Mouse (Mus musculus) stomach, embryonic 14.5 days (tissue): ENCODE data around the gene Shisa3. TPM values are rescaled to one million over a fixed set of nuclear protein-coding genes. Genes with fewer than 3 reads are reported as not detected.
A peak's percentile ranks its signal among the peaks of the same experiment; 100 is the strongest.

Source experiments
- ATAC-seq: fragments of 200-750 bp; cut with Nextera tagmentation; 2 replicates; pipeline ENCODE4 v1.8.0; 2017; ENCODE audit warnings: low read depth, moderate TSS enrichment; ENCODE audit not compliant: insufficient number of reproducible peaks, insufficient read depth, low FRiP score
- H3K27ac ChIP-seq: fragments of 300-500 bp; sonication (generic); 2 replicates; pipeline ENCODE4 v1.5.1; 2014; ENCODE audit warnings: mild to moderate bottlenecking, low read length, moderate library complexity, mixed read lengths
- H3K27me3 ChIP-seq: fragments of 300-500 bp; sonication (generic); 2 replicates; pipeline ENCODE4 v1.6.1; 2014; ENCODE audit warnings: low read length, control low read depth, mixed read lengths; ENCODE audit not compliant: control insufficient read depth, insufficient read depth
- H3K36me3 ChIP-seq: fragments of 300-500 bp; sonication (generic); 2 replicates; pipeline ENCODE4 v1.6.1; 2014; ENCODE audit warnings: mild to moderate bottlenecking, control low read depth, low read length, moderate library complexity, mixed read lengths; ENCODE audit not compliant: control insufficient read depth, insufficient read depth
- H3K4me1 ChIP-seq: fragments of 300-500 bp; sonication (generic); 2 replicates; pipeline ENCODE4 v1.6.1; 2014; ENCODE audit warnings: low read length, control low read depth, mixed read lengths; ENCODE audit not compliant: control insufficient read depth, insufficient read depth
- H3K4me2 ChIP-seq: fragments of 300-500 bp; sonication (generic); replicated peaks from 2 replicates; pipeline ENCODE4 v1.6.1; 2014; ENCODE audit warnings: low read depth, low read length, control low read depth
- H3K4me3 ChIP-seq: fragments of 300-500 bp; sonication (generic); 2 replicates; pipeline ENCODE4 v1.5.1; 2014; ENCODE audit warnings: low read depth, low read length, control low read depth
- H3K9ac ChIP-seq: fragments of 300-500 bp; sonication (generic); replicated peaks from 2 replicates; pipeline ENCODE4 v1.6.1; 2014; ENCODE audit warnings: low read depth, mild to moderate bottlenecking, control low read depth, low read length, moderate library complexity, mixed read lengths
- H3K9me3 ChIP-seq: fragments of 300-500 bp; sonication (generic); 2 replicates; pipeline ENCODE4 v1.6.1; 2016; ENCODE audit warnings: low read depth, low read length, control low read depth; ENCODE audit not compliant: control insufficient read depth
- WGBS: fragments of 180-500 bp; shearing (Covaris S2); extraction: QIAGEN DNeasy Blood & Tissue Kit; methylation state at CpG from one replicate; pipeline ENCODE4 v1.1.7; 2014; 5-methylcytosine and 5-hydroxymethylcytosine counted together
- polyA plus RNA-seq: library from polyadenylated mRNA; unstranded; fragments of >200 nt; fragmentation: Nextera tagmentation; extraction: Ambion mirVana; gene quantifications from 2 replicates; pipeline ENCODE4 v1.2.1, GENCODE M21; 2014

Shisa3 gene
- polyA plus RNA-seq, 1 experiment from 2014 or later = 28.7 TPM

- ATAC-seq = no peak
- 61% methylated on average over 7 of the region's 7 CpGs for WGBS
Measured at GRCm38 (mm10) chr5:67595629-67596028, 12.1 kb upstream of the Shisa3 start.

DNA sequence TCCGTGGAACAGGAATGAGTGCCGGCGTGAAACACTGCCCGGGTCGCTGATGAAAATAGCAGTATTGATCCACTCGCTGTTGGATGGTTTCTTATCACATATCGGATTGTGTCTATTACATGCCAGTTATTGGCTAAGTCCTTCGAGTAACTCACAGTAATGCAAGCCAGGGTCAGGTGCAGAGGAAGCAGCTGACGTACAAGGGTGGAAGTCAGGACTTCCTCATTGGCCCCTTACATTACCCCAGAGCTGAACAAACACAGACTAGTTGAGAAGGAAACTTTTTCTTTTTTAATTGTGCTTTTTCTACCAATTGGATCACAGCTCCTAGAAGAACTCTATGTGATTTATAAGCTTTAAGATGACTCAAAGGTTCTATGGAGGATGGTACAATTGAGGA lies 7.7 kb upstream of the Shisa3 start:
- Histone ChIP-seq H3K36me3 (no peaks in the 10 kb centered on the region), H3K9me3 (no peaks in the 10 kb centered on the region), H3K27me3 (0 out of 2 replicates have a peak, but pooled peaks cover 3% of the 10 kb centered on the region), H3K27ac (no peak overlapping the region), H3K4me1 (no peaks in the 10 kb centered on the region), H3K4me3 (no peak overlapping the region), H3K9ac (no peak overlapping the region), H3K4me2 (no peak overlapping the region)
- no peak for ATAC-seq
- 81% methylated on average over 9 of the region's 9 CpGs for WGBS

More at GRCm38 (mm10) chr5:67595629-67596028, 12.1 kb upstream of the Shisa3 start:
- no peak overlapping the region for H3K9ac ChIP-seq
- H3K27me3 ChIP-seq = no peaks in the 10 kb centered on the region
- no peaks in the 10 kb centered on the region for H3K36me3 ChIP-seq
- H3K27ac ChIP-seq = no peak overlapping the region
- H3K4me1 ChIP-seq = no peaks in the 10 kb centered on the region
- H3K4me3 ChIP-seq = no peak overlapping the region
- no peaks in the 10 kb centered on the region for H3K9me3 ChIP-seq
- H3K4me2 ChIP-seq = no peak overlapping the region

- Histone ChIP-seq H3K27ac (no peak overlapping the region), H3K9me3 (no peaks in the 10 kb centered on the region), H3K4me3 (no peak overlapping the region), H3K4me2 (no peak overlapping the region), H3K27me3 (peaks cover 19% of the 10 kb centered on the region; the same call in 1 of the 2 replicates), H3K4me1 (0 out of 2 replicates have a peak, but pooled peaks cover 3% of the 10 kb centered on the region), H3K9ac (no peak overlapping the region), H3K36me3 (no peaks in the 10 kb centered on the region)
- WGBS = 26% methylated on average over 5 of the region's 5 CpGs
- ATAC-seq = no peak
Measured at GRCm38 (mm10) chr5:67605951-67606350, 1.7 kb upstream of the Shisa3 start.

DNA sequence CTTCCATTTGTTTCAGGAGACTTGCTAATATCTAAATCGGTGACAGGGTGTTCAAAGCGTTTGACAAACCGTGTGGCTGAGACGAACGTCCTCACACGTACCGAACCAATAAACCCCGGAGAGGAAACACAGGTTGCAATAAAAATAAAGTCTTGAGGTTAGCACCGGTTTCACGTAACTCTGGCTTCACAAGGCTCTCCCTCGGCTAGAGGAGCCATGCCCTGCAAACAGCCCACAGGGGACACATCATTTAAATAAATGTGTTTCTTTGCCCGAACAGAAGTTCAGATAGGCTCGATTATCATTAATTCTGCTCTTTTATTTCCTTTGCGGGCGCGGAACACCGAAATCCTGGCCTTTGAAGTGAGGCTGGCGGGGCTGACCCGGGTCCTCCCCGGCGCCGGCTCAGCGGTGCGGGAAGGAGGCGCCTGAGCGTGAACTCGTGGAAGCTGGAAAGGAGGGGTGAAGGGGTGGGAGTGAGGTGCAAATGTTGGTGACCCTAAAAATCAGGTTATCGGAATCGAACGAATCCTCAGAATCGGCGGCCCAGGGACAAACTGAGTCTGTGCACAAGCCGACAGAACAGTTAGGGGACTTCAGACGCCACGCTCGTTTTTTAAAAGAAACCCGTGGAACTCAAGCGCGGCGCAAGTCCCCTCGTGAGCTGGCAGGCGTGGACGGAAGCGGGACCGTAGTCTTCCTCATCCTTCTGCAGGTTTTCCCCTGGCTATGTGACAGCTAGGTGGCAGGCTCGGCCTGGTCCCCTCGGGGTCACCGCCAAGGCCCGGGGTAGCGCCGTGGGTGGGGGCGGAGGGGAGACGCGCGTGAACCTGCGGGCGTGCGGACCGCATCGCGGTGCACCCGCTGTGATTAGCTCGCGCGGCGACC lies 522 bp upstream of the Shisa3 start:
- no peak for ATAC-seq
- H3K9me3 ChIP-seq = no peaks in the 10 kb centered on the region
- H3K9ac ChIP-seq = no peak overlapping the region; the same call in 1 of the 2 replicates
- peak overlapping the region; percentile 92 for H3K4me2 ChIP-seq
- H3K4me1 ChIP-seq = 0 out of 2 replicates have a peak, but pooled peaks cover 3% of the 10 kb centered on the region
- WGBS = 1% methylated on average over 66 of the region's 66 CpGs
- no peak overlapping the region for H3K27ac ChIP-seq
- H3K4me3 ChIP-seq = peak overlapping the region; percentile 49
- peaks cover 21% of the 10 kb centered on the region; the same call in 1 of the 2 replicates for H3K27me3 ChIP-seq
- H3K36me3 ChIP-seq = no peaks in the 10 kb centered on the region

DNA sequence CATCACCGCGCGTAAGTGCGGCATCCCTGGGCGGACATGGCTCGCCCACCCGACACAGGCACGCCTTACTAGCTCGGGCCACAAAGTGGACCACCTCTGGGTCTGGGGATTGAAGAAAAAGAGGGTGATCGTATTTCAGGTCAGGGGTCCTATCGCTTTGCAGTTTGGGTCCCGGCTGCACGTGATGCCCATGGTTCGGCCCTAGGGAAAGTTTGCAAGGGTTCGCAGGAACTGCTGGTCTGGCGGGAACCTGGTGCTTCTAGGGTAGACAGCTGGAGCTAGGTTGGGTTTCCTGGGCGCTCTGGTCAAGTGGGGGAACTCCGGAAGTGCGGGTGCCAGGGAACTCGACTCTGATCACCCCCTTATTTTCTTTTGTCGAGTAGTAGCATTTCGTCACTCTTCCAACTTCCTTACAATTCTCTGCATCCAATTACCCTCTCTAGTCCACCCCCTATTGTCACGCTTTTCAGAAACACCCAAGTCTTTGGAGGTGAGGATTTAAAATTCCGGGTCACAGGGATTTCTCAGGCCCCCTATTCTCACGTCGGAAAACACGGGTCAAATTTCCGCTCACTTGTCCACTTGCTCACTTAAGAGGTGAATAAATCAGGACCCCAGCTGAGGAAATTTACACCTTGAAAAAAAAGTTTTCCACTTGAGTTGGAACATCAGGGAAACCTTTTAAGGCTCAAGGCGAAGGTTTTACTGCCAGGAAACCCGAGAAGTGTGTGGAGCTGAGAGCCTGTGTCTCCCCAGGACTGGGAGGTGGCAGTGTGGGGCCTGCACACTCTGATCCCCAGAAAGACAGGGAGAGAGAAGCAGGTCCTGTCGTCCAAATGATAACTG lies 1.2 kb downstream of the Shisa3 start:
- H3K4me3 ChIP-seq = peak overlapping the region; percentile 49
- peak overlapping the region; percentile 41 for H3K9ac ChIP-seq
- H3K36me3 ChIP-seq = no peaks in the 10 kb centered on the region
- no peaks in the 10 kb centered on the region for H3K9me3 ChIP-seq
- 8% methylated on average over 31 of the region's 31 CpGs for WGBS
- no peak for ATAC-seq
- H3K4me2 ChIP-seq = peak overlapping the region; percentile 92
- 0 out of 2 replicates have a peak, but pooled peaks cover 3% of the 10 kb centered on the region for H3K4me1 ChIP-seq
- no peak overlapping the region for H3K27ac ChIP-seq
- peaks cover 18% of the 10 kb centered on the region; the same call in 1 of the 2 replicates for H3K27me3 ChIP-seq

GRCm38 (mm10) chr5:67609520-67609837 lies 1.8 kb downstream of the Shisa3 start:
- Histone ChIP-seq H3K27ac (no peak overlapping the region), H3K36me3 (no peaks in the 10 kb centered on the region), H3K9me3 (no peaks in the 10 kb centered on the region), H3K27me3 (peaks cover 18% of the 10 kb centered on the region; the same call in 1 of the 2 replicates), H3K4me2 (peak overlapping the region; percentile 92), H3K4me1 (0 out of 2 replicates have a peak, but pooled peaks cover 3% of the 10 kb centered on the region), H3K4me3 (peak overlapping the region; percentile 49), H3K9ac (no peak overlapping the region; the same call in 1 of the 2 replicates)
- ATAC-seq = no peak
- WGBS = 39% methylated on average over 2 of the region's 2 CpGs

DNA sequence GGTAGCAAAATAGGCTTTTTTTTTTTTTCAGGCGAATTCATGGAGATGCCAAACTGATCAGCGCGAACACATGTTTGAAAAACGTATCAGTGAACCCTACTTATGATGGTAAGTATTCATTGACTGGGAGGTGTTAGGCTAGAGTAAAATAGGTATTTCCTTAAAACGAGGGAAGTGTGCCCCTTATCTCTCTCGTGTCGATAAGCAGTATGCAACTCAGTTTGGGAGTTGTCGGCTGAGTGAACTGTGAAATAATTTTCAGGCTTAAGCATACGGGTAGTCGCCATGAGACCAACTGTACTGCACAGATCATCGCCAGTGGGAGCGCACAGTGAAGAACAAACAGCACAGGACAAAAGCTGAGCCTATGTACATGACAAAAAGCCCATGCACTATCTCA lies 13.5 kb downstream of the Shisa3 start:
- ATAC-seq = no peak
- H3K36me3 ChIP-seq = no peaks in the 10 kb centered on the region
- H3K9me3 ChIP-seq = no peaks in the 10 kb centered on the region
- 86% methylated on average over 12 of the region's 12 CpGs for WGBS
- no peaks in the 10 kb centered on the region for H3K4me1 ChIP-seq
- H3K27me3 ChIP-seq = no peaks in the 10 kb centered on the region
- no peak overlapping the region for H3K4me2 ChIP-seq
- no peak overlapping the region for H3K9ac ChIP-seq
- no peak overlapping the region for H3K27ac ChIP-seq
- no peak overlapping the region for H3K4me3 ChIP-seq

GRCm38 (mm10) chr5:67628180-67628940 lies 20.7 kb downstream of the Shisa3 start:
- WGBS = 64% methylated on average over 9 of the region's 9 CpGs
- Histone ChIP-seq H3K27ac (no peak overlapping the region), H3K4me1 (no peaks in the 10 kb centered on the region), H3K4me2 (no peak overlapping the region), H3K36me3 (no peaks in the 10 kb centered on the region), H3K4me3 (no peak overlapping the region), H3K27me3 (no peaks in the 10 kb centered on the region), H3K9ac (no peak overlapping the region), H3K9me3 (no peaks in the 10 kb centered on the region)
- ATAC-seq = peak; percentile 69; the same call in 1 of the 2 replicates
